Mouse (Mus musculus) cerebellum, postnatal 10 days (tissue): ENCODE results near the gene Mmp9.

ENCODE experiments used
- DNase-seq, 2 experiments: peaks; one replicate each; pipeline ENCODE4 v3.0.0; 2021; ENCODE audit warnings: mixed read lengths in 2 of 2

Gene Mmp9

DNA sequence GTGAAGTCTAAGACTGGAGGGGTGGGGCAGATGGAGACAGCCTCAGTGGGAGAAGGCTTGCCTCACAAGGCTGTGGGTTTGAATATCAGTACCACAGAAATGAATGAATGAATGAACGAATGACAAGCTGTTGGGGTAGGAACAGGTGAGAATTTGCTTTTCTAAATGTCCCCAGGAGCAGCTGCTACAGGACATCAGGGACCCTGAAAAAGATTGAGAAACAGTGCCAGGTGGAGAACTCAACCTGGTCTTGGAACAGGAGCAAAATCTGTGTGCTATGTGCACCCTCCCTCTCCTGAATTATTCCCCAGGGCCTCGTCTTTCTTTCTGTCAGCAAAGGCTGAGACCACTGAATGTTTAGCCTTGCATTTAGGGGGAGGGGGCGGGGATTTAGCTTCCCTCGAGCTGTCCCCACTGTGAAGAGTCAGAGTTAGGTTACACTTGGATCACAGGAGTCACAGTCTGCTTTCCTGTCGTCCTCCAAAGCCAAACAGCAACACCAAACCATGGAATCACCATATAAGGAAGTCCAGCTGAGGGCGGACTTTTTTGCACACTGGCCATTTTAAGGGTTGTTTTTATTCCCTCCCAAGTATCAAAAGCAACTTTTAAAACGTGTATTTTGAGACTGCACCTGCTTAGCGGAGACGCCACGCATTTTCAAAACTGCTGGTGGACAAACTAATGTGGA, at the start of gene Mmp9:
Gene Mmp9 (plus strand): TSS at position 641 of the 691 bp plus-strand sequence.
- peak in 1 of 2 experiments; percentile 2 for DNase-seq

DNA sequence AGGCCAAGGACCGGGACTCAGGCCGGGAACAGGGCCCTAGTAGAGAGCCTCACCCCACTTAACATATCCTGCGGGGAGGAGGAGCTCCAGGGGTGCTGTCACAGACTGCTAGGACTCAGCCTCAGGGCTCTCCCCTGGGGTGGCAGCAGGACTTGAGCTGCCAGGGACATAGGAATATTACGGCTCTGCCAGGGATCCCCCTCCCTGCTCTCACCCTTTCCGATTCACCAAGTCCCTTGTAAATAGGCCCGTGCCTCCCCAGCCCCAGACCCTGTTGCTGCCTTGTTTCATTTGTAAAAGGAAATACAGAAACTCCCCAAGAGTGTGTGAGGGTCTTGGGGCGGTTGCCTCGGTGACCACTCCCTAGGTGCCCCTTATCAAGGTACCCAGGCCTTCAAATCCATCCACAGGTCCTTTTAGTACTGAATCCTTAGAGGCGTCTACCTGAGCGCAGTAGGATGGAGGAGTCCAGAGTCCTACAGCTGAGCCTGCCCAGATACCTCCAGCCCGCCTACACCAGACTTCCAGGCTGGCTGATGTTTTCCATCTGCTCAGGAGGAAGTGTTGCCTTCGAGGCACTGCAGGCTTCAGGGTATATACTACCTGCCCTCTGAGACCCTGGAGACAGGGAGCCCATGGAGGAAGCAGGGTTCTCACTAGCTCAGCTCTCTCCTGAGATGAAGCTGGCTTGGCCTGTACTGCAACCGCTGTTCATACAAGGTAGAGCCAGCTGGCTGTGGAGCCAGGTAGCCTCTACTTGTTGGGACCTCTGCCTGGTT, 49.3 kb upstream of the Mmp9 start:
- DNase-seq, result peak in 1 of 2 experiments; percentile 24

DNA sequence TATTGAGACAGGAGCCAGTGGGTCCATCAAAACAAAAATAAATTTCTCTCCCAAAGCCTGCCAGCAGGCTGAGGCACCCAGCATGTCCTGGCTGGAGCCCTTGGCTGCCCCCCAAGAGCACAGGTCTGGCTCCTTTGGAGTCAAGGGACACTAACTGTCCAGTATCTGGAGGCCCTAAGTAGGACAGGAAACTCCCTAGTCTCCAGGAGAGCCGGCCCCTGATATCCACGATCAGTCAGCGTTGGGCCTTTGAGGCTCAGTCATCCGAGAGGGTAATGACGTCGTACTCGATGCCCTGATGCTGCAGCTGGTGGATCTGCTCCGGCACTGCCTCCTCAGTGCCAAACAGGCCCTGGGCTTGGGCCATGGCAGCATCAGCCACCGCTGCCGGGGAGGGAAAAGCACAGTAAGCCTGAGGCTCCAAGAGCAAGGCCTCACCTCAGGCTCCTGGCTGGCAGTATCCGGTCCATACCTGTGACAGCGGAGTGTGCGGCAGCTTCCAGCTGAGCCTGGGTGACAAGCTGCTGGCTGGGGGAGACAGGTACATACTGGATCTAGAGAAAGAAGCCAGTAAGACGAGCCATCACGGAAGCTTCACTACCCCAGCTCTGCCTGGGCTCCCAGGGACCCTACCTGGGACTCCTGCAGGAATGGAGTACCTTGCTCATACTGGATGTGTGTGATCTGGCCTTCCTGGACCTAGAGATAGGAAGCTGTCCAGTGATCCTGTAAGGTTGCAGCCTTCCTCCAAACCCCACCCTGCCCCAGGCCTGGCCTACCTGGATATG, 48.5 kb upstream of the Mmp9 start:
- peak; percentile 65 to 67 for DNase-seq

DNA sequence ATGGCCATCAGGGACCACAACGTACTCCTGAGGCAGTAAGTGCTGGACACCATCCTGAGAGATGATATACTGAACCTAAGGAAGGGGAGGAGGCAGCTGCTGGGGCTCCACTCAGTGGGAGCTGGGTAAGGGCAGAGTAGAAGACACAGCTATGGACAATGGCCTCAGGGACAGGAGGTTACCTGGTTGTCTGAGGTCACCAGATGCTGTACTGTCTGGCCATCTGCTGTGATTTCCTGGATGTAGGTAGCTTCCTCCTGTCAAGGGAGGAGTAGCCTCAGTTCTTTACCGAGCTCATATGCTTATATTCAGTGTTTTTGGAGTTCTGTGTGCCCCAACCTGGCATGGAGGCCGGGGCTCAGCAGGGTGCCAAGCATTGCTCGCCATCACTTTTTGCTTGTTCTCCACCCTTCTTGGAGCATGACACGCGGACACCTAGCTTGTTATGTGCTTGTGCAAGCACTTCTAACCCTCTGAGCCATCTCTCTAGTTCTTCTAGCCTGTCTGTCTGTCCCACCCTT, 47.8 kb upstream of the Mmp9 start:
- DNase-seq, result peak; percentile 58 to 59

GRCm38 (mm10) chr2:164894048-164894447, 46.5 kb upstream of the Mmp9 start:
- DNase-seq, result peak; percentile 47 to 57

- peak in 1 of 2 experiments; percentile 37 for DNase-seq
Measured at GRCm38 (mm10) chr2:164894644-164895043, 45.9 kb upstream of the Mmp9 start.

- peak; percentile 67 to 75 for DNase-seq
Measured at GRCm38 (mm10) chr2:164895885-164896284, 44.7 kb upstream of the Mmp9 start.

- DNase-seq, result peak; percentile 42 to 43
Measured at GRCm38 (mm10) chr2:164898008-164898407, 42.6 kb upstream of the Mmp9 start.

DNA sequence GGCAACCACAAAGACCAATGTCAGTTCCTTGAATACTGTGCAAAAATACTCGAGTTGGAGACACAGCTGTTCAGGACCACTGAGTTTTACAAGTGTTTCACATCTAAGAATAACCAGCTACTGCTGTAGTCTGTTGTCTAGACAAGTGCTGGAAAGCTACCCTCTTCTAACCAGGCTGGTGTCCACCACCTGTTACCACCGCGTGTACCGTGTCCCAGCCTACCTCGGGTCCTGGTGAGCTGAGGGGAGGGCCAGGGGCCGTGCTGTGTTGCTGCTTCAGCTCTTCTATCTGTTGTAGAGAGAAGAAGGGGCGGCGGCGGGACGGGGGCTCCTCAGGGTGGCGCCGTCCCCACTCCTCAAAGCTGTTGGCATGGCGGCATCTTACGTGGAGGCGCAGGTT, 41.5 kb upstream of the Mmp9 start:
- no peak for DNase-seq

GRCm38 (mm10) chr2:164899723-164900459, 40.7 kb upstream of the Mmp9 start:
- no peak for DNase-seq

DNA sequence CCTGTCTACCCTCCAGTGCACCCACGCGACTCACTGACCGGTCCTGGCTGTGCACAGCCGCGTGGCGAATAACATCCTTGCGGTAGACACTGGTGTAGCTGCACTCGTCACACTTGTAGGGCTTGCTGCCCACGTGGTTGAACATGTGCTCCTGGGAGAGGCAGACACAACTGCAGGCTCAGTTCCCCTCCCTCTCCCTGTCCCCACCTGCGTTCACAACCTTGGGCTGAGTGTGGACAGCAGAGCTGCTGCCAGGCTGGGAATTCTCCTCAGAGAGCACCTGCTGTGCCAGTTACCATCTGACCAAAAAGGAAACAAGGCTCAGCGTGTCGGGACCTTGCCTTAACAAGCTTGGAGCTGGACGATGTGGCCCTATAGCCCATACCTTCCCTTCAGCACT, 39.2 kb upstream of the Mmp9 start:
- DNase-seq, result no peak

DNA sequence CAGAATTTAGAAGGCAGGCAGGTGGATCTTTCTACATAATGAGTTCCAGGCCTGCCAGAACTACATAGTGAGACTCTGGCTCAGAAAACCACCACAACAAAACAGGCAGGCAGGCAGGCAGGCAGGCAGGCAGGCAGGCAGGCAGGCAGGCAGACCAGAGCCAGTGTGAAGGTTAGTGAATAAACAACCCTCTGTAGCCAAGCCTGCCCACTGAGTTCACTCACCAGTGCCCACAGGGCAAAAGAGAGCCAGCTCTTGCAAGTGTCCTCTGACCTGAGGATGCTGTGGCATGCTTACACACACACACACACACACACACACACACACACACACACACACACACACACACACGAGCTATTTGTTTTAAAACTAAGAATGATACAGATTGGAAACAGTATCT, 37.1 kb upstream of the Mmp9 start:
- no peak for DNase-seq

DNA sequence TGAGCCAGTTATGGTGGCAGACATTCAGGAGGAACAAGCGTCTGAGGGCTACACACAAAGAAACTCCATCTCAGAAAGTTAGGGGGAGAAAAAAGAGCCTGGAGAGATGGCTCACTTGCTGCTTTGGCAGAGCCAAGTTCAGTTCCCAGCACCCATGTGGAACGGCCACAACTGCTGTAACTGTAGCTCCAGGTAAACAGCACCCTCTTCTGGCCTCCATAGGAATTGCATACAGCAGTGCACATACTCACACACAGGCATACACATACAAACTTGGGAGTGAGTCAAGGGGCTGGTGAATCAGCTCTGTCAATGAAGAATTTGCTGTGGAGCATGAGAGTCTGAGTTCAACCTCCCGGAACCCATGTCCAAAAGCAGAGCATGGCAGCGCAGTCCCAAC, 34.5 kb upstream of the Mmp9 start:
- DNase-seq, result no peak

DNA sequence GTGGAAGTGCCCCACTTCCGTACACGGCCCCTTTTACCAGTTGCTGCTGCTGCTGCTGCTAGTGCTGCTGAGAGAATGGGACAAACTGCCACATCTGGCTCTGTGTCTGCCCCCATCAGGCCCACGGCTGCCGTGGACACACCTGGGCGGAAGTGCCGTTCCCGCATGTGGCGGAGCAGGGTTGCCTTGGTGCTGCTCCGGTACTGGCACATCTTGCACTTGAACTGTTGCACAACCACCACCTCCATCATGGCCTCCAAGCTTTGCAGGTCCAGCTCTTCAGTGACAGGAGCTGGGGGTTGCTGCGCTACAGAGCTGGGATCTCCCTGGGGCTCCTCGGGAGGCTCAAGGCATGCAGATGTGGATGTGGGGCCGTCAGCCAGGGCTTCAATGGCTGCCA, 33.1 kb upstream of the Mmp9 start:
- DNase-seq, result no peak

DNA sequence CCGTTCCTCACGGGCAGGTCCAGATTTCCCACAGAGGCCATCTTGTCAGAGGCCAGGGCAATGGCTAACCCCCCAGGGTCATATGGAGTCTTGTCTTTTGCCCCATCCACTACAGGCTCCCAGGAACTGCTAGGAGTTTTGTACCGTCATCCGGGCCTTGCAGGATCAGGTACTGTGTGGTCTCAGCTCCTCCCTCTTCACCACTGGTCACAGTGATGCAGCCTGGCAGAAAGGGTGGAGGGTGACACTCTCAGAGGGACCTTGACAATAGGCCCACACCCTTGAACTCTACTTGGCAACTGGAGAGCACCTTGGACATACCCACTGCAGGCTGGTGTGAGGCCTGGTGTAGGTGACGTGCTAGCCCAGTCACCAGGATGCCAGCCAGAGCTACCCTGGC, 32.6 kb upstream of the Mmp9 start:
- no peak for DNase-seq

DNA sequence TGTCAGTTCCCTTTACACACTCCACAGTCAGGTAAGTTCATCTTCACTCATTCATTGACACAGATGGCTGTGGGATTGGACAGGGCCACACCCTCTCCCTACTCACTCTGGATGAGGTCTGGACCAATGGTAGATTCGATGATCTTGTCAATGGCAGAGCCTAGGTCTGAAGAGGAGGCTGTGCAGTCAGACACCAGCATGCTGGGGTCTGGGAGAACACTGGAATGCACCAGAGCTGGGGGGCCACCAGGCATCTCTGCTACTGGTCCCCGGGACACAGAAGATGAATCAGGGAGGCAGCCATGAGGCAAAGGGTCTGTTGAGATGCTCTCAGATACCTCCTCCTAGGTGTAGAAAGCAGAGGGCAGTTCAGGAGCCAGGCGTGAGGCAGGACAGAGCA, 31.5 kb upstream of the Mmp9 start:
- no peak for DNase-seq

DNA sequence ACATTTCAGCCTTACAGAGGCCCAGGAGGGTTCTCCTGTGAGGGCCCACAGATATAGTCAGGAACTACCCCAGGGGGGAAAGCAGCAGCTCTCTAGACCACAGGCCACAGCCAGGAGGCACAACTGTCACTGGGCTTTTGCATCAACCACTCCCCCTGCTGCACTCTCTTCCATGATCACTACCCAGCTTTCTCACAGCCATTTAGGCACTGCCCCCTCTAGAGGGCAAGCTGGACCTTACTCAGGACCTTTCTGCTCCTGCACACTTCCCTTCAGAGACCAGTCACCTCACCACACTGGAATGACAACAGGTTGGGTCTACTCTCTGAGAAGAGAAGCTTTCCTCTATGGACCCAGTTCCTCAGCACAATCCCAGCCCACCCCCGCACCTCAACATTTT, 31.0 kb upstream of the Mmp9 start:
- DNase-seq, result peak; percentile 61 to 63

GRCm38 (mm10) chr2:164910360-164911061, 30.1 kb upstream of the Mmp9 start:
- DNase-seq, result peak in 1 of 2 experiments; percentile 58

- peak; percentile 96 to 98 for DNase-seq
Measured at GRCm38 (mm10) chr2:164911086-164912048, 29.2 kb upstream of the Mmp9 start, which contains the start of gene Zfp335. TSS of gene Zfp335 (minus strand) at chr2:164911757.

GRCm38 (mm10) chr2:164912151-164912550, 28.4 kb upstream of the Mmp9 start:
- no peak for DNase-seq
